Mouse (Mus musculus) ovary, postnatal 10 days (tissue): Measurements from ENCODE around the gene Adat2.

ENCODE experiments used
- DNase-seq: peaks from one replicate; pipeline ENCODE4 v3.0.0; 2022; ENCODE audit warnings: low spot score

Gene Adat2

DNA sequence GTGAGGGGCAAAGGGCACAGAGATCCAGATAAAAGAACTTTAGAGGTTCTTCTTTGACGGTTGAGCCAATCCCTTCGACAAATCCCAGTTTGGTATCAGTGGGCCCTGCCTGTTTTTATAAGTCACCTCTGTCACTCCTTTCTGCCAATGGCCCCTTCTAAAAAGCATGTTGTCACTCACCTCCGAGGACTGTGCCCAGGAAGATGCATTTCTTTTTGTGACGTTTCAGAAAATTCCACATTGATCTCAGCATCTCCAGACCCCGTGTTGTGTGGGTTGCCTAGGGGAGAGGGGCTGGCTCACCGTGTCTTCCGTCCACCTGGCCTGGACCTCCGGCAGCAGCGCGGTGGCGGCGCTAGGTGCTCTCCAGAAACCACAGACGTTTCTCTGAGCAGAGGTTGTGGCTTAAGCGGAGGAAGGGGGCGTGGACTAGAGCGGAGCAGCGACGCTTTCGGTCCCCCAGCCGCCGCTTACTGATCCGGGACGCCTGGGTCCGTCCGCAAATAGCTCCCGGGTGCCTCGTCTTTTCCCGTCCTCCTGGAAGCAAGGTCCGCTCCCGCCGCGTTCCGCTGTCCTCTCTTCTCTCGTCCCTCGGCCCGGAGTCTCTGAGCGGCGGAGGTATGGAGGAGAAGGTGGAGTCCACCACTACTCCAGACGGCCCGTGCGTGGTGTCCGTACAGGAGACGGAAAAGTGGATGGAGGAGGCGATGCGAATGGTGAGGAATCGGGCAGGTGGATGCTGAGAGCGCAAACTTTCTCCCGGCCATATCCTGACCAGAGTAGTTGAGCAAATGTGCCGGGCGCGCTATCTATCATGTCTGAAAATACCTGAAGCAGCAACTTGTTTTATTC, at the start of gene Adat2, which contains the start of gene Pex3:
TSS of gene Adat2 (plus strand) at position 249 of the 852 bp plus-strand sequence.
TSS of gene Pex3 (minus strand) at position 497 of the 852 bp plus-strand sequence.
- peak; percentile 90 for DNase-seq

- DNase-seq, result no peak
Measured at GRCm38 (mm10) chr10:13521857-13522256, 30.8 kb upstream of the Adat2 start.

- DNase-seq, result no peak
Measured at GRCm38 (mm10) chr10:13528155-13528554, 24.5 kb upstream of the Adat2 start.

DNA sequence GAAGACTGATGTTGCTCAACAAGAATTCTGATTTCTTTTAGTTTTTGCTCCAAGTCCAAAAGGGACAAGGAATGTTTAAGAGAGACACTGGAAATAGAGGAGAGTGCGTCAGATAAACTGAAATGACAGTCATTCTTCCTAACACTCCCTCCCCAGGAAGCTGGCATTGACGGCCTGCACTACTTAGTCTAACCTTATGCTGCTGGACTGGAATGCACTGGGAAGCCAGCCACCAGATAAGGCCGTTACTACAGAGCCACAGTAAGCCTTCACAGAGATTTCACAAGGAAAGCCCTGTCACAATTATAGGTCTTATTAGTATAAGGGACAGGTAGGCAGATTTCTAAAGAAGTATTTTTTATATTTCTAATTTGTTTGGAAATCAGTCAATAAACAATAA, 17.9 kb upstream of the Adat2 start:
- no peak for DNase-seq

DNA sequence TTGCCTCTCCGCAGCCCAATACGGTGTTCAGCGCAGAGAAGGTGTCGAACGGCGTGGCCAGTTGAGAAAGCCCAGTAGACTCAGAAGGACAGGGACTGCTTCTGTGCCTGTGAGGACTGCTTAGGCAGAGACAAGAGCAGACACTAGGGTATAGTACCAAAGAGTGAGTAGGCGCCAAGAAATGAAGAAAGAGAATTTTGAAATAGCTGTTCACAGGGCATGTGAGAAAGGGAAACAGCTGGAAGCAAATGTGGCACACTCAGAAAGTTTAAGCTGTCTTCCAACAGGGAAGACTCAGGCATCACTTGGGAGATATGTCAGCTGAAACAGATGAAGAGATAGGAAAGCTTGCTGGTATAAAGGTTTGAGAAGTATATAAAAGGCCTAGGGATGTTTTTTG, 16.0 kb upstream of the Adat2 start:
- no peak for DNase-seq

DNA sequence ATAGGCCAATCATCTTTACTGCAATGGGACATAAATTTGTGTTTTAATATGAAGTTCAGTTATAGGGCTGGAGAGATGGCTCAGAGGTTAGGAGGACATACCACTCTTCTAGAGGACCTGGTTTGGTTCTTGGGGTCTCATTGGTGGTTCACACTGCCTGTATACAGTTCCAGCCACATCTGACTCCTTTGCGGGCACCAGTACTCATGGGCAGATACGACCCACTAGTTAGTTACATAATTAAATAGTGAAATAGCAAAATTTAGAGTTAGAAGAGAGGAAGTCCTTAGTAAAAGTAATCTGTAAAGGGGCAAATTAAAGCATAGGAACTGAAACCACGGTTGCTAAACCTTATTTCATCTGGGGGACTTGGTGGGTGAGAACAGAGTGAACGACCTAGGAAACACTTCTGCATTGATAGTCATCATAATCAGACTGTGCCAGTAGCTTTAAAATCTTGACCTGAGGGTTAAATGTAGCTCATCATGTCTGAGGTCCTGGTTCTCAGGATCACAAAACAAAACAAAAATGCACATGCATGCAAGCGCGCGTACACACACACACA, 12.8 kb upstream of the Adat2 start:
- no peak for DNase-seq

GRCm38 (mm10) chr10:13541721-13542120, 11.0 kb upstream of the Adat2 start:
- no peak for DNase-seq

- DNase-seq, result no peak
Measured at GRCm38 (mm10) chr10:13553498-13553985, 848 bp downstream of the Adat2 start.

GRCm38 (mm10) chr10:13554316-13554715, 1.6 kb downstream of the Adat2 start:
- DNase-seq, result no peak

DNA sequence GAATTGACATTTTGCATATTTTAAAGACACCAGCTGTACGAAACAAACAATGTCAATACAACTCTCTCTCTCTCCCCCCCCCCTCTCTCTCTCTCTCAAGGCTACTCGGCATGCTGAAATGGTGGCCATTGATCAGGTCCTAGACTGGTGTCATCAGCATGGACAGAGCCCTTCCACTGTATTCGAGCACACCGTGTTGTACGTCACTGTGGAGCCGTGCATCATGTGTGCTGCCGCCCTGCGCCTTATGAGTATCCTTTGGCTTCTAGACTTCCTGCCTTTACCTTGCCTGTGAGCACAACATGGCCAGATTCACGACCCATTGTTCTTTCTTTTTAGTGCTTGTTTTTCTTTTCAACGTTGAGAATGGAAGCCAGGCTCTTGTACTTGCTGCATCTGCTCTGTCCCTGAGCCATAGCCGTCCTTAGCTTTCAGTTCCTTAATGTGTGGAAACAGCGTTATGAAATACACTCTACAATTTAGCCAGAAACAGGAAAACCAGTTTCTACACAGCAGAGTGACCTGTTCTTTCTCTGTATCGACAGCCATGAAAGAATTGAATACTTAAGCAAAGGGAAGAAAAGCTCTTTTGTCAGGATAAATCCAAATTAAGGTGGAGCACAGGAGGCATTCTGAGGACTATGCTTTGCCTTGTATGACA, 7.5 kb downstream of the Adat2 start:
- no peak for DNase-seq

GRCm38 (mm10) chr10:13564364-13565079, 11.8 kb downstream of the Adat2 start:
- DNase-seq, result peak; percentile 32

DNA sequence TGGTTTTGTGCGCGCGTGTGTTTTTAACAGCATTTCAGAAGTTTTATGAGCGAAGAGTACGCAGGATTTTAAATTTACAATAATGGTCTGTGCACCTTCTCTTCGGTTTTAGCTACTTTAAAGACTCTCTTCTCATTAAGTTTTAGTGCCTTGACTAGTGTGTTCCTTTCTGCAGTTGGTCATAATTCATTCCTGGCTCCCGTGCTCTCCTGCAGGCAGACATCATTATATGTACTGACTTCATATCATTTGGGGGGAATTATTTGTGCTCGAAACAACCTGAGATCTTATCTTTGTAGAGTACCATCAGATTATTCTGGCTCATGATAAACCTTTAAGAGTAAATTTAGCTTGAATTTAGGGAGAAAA, 12.4 kb downstream of the Adat2 start:
- DNase-seq, result no peak

DNA sequence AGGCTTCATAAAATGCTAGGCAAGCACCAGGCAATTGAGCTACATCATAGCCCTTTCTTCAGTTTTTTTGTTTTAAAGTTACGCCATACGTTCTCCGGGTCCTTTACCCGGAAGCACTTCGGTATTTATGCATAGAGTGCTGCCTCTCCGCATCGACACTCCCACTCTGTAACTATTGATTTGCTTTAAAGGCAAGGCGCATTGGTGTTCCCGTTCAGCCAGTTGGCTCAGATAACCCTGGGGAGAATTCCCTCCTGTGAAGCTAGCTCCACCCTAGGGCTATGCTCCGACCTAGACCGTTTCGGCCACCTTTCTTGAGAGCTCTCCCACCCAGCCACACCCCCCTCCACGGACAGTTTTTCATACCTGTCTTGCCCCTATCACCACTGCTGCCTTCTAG, 13.7 kb downstream of the Adat2 start:
- DNase-seq, result no peak

DNA sequence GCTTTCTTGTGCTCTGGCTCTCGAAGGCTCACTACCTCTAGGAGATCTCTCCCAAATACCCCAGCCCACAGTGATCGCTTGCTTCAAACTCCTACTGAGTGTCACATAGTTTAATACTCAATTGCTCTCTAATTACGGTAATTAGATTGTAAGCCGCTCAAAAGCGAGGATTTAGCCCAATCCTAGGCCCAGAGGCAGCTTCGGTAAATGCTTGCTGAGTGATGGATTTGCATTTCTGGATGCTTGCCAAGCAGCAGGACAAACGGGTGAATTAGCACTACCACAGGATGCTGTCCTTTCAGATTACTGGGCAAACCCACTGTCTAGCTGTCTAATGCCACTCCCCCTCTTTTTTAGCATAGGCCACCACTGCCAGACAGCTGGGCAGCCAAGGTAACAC, 17.1 kb downstream of the Adat2 start:
- DNase-seq, result no peak

DNA sequence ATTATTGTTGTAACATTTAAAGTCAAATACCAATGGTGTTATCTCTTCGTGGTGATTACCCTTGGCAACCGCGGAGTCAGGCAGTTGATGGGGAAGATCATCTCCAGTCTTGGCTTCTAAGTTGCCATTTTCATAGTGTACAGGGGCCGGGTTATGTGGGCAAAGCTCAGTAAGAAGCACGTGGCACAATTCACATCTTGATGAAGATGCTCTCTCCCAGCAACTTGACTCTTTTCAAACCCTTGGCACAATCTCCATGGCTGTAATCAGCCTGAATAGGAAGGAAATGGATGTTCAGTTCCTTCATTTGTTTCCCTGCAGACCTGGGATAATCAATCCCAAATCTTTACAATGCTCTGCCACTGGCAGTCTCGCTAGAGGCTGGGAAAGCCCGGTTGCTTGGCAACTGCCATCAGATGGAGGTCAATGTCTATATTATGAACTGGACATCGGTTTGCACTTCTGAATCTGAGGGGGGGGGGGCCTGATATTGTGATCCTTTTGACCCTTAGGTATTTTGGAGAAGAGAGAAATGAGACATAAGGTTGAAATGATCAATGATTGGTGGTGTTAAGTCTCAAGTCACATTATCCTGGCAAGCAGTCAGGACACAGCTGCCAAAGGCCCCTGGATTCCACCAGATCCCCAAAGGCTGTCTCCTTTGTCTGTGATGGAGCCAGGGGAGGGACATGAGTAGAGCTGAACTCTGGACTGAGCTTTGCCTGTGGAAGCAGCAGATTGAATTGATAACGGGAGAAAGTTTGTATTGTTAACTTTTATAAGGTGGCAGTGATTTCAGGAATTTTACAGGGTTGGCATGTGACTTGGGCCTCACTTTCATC, 18.2 kb downstream of the Adat2 start:
- no peak for DNase-seq

DNA sequence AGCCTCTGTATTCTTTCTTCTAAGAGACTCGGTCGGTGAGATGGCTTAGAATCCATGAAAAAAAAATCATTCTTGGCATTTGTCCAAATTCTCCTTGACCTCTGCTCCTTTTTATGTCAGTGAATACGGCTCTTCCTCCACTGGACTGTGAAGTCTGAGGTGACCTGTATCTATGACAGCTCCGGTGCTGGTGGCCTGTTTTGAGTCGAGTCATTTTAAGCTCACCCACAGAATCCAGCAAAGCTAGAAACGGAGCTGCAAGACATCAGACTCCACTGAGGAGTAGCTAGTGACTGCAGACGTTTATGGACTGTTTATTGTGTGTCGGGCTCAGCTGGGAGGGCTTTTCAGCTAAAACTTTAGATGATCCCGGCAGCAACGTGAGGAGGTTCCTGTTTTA, 19.3 kb downstream of the Adat2 start:
- no peak for DNase-seq

- no peak for DNase-seq
Measured at GRCm38 (mm10) chr10:13572410-13572809, 19.7 kb downstream of the Adat2 start.

DNA sequence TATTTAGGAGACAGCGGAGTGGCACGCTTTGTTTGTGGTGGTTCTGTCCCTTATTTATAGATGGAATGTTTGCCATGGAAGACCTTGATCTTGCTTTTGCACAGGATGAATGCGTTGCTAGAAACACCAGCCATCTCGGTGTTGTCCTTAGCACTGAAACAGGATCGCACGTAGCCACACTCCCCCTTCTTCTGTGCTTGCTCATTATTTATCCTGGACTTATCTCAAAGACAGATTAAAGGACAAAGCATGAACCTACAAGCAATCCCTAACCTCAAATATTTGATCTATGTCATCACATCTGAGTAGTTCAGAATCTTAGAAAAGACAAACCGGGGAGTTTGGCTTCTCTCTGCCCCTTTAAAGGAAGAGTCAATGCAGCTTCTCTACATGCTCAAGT, 24.4 kb downstream of the Adat2 start:
- DNase-seq, result no peak

GRCm38 (mm10) chr10:13587914-13588313, 35.2 kb downstream of the Adat2 start:
- DNase-seq, result no peak

DNA sequence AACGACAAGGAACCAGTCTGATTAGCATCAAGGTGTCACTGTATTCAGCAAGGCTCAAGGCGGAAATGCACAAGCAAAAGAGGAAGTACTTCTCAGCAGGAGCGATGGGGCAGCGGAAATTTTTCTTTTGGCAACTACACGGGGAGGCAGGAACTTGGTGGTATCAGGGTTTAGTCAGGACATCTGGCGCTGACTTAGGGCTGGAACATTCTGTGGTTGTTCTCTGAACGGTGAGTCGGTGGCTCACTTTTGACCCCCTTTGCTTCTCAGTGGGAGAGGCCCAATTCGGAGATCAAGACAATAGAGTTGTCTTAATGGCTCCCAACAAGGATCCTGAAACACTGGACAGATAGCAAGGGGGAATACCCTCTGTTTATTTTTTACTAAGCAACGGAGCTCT, 39.5 kb downstream of the Adat2 start:
- DNase-seq, result no peak

- no peak for DNase-seq
Measured at GRCm38 (mm10) chr10:13593529-13593928, 40.8 kb downstream of the Adat2 start.
